Mouse (Mus musculus): Measurements from ENCODE around the gene Rnf215.

DNA sequence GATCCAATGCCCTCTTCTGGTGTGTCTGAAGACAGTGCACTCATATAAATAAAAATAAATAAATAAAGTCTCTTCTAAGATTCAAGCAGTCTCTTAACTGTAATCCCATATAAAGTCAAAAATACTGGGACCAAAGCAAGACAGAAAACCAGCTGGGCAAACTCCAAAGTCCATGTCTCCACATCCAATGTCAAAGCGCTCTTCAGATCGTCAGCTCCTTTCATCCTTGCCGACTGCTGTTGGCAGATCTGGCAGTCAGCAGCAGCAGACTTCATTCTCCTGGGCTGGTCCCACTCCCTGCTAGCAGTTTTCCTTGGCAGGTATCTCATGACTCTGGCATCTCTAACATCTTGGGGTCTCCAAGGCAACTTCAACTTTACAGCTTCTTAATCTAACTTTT lies 23.7 kb downstream of the Rnf215 start:
- no peak for TF ChIP-seq HCFC1 (IDR thresholded peaks at IDR 0.05; ENCODE audit: borderline replicate concordance, insufficient read depth, low read length)
- no peak for TF ChIP-seq ZC3H11A (IDR thresholded peaks at IDR 0.05; ENCODE audit: borderline replicate concordance, low read depth, low read length)

All from ES-E14 (cell line).